Mouse (Mus musculus) E14TG2a.4 (cell line): ENCODE data around the gene Zfp536.

Experiments
- H3K27me3 ChIP-seq: 2 replicates; pipeline ENCODE4 v1.6.1; 2014; ENCODE audit warnings: low read length, control low read depth; ENCODE audit not compliant: insufficient read depth
- H3K36me3 ChIP-seq: 2 replicates; pipeline ENCODE4 v1.6.1; 2014; ENCODE audit warnings: low read length, control low read depth; ENCODE audit not compliant: insufficient read depth
- H3K4me1 ChIP-seq: replicated peaks from 2 replicates; pipeline ENCODE4 v1.6.1; 2014; ENCODE audit warnings: low read depth, low read length, control low read depth
- H3K4me3 ChIP-seq: replicated peaks from 2 replicates; pipeline ENCODE4 v1.5.1; 2014; ENCODE audit warnings: mild to moderate bottlenecking, low read length
- H3K9me3 ChIP-seq: 2 replicates; pipeline ENCODE4 v1.6.1; 2014; ENCODE audit warnings: low read length, control low read depth
- CTCF ChIP-seq: conservative IDR thresholded peaks from 2 replicates; pipeline ENCODE4 v1.5.1; 2014; ENCODE audit warnings: low read length
- NANOG ChIP-seq: IDR thresholded peaks from 2 replicates; pipeline ENCODE4 v1.6.1; 2014; ENCODE audit warnings: borderline replicate concordance, low read length, mixed read lengths
- POU5F1 ChIP-seq: IDR thresholded peaks from 2 replicates; pipeline ENCODE4 v1.6.1; 2014; ENCODE audit warnings: low read length, borderline replicate concordance

The Zfp536 gene

GRCm38 (mm10) chr7:37736413-37736720, 37.1 kb downstream of the Zfp536 start:
- H3K4me1 ChIP-seq, result peaks cover 8% of the 10 kb centered on the region
- TF ChIP-seq CTCF (no peak), POU5F1 (no peak), NANOG (no peak)
- H3K4me3 ChIP-seq, result no peak overlapping the region
- H3K36me3 ChIP-seq, result no peaks in the 10 kb centered on the region
- no peaks in the 10 kb centered on the region for H3K9me3 ChIP-seq
- peaks cover 8% of the 10 kb centered on the region for H3K27me3 ChIP-seq

GRCm38 (mm10) chr7:37735707-37736412, 37.6 kb downstream of the Zfp536 start:
- H3K9me3 ChIP-seq, result no peaks in the 10 kb centered on the region
- peaks cover 7% of the 10 kb centered on the region for H3K27me3 ChIP-seq
- no peak overlapping the region for H3K4me3 ChIP-seq
- H3K36me3 ChIP-seq, result no peaks in the 10 kb centered on the region
- TF ChIP-seq CTCF (no peak), POU5F1 (no peak), NANOG (no peak)
- H3K4me1 ChIP-seq, result peaks cover 8% of the 10 kb centered on the region

- Histone ChIP-seq H3K9me3 (no peaks in the 10 kb centered on the region), H3K36me3 (no peaks in the 10 kb centered on the region), H3K27me3 (peaks cover 7% of the 10 kb centered on the region), H3K4me3 (no peak overlapping the region), H3K4me1 (peaks cover 8% of the 10 kb centered on the region)
- TF ChIP-seq NANOG (no peak), CTCF (no peak), POU5F1 (no peak)
These were observed 38.3 kb downstream of the Zfp536 start for GRCm38 (mm10) chr7:37735101-37735500.

GRCm38 (mm10) chr7:37734576-37734975, 38.9 kb downstream of the Zfp536 start:
- H3K36me3 ChIP-seq, result no peaks in the 10 kb centered on the region
- H3K27me3 ChIP-seq, result peaks cover 7% of the 10 kb centered on the region
- no peak overlapping the region for H3K4me3 ChIP-seq
- no peaks in the 10 kb centered on the region for H3K9me3 ChIP-seq
- peaks cover 8% of the 10 kb centered on the region for H3K4me1 ChIP-seq
- TF ChIP-seq POU5F1 (no peak), NANOG (no peak), CTCF (no peak)

GRCm38 (mm10) chr7:37733996-37734395, 39.4 kb downstream of the Zfp536 start:
- H3K36me3 ChIP-seq, result no peaks in the 10 kb centered on the region
- no peak for TF ChIP-seq NANOG
- no peak for TF ChIP-seq CTCF
- no peak for TF ChIP-seq POU5F1
- H3K9me3 ChIP-seq, result no peaks in the 10 kb centered on the region
- H3K4me3 ChIP-seq, result no peak overlapping the region
- peaks cover 8% of the 10 kb centered on the region for H3K4me1 ChIP-seq
- peaks cover 7% of the 10 kb centered on the region for H3K27me3 ChIP-seq

GRCm38 (mm10) chr7:37732741-37733140, 40.7 kb downstream of the Zfp536 start:
- H3K4me1 ChIP-seq, result peaks cover 6% of the 10 kb centered on the region
- no peak overlapping the region for H3K4me3 ChIP-seq
- TF ChIP-seq POU5F1, result no peak
- H3K27me3 ChIP-seq, result peaks cover 3% of the 10 kb centered on the region; the same call in 1 of the 2 replicates
- no peaks in the 10 kb centered on the region for H3K36me3 ChIP-seq
- H3K9me3 ChIP-seq, result no peaks in the 10 kb centered on the region

GRCm38 (mm10) chr7:37727746-37728145, 45.7 kb downstream of the Zfp536 start:
- no peaks in the 10 kb centered on the region for H3K4me1 ChIP-seq
- H3K4me3 ChIP-seq, result no peak overlapping the region
- peaks cover 2% of the 10 kb centered on the region; the same call in 1 of the 2 replicates for H3K27me3 ChIP-seq
- TF ChIP-seq POU5F1 (no peak), NANOG (no peak), CTCF (no peak)
- no peaks in the 10 kb centered on the region for H3K36me3 ChIP-seq
- peaks cover 7% of the 10 kb centered on the region for H3K9me3 ChIP-seq

- TF ChIP-seq NANOG, result no peak
- no peak for TF ChIP-seq POU5F1
- no peak for TF ChIP-seq CTCF
- Histone ChIP-seq H3K4me1 (no peaks in the 10 kb centered on the region), H3K36me3 (no peaks in the 10 kb centered on the region), H3K4me3 (no peak overlapping the region), H3K27me3 (peaks cover 13% of the 10 kb centered on the region; the same call in 1 of the 2 replicates), H3K9me3 (peaks cover 7% of the 10 kb centered on the region)
These were observed 49.2 kb downstream of the Zfp536 start for GRCm38 (mm10) chr7:37724002-37724790.
